Mouse (Mus musculus) CH12.LX (cell line): Measurements from ENCODE around the gene Tulp2. TPM values are rescaled to one million over a fixed set of nuclear protein-coding genes. Genes with fewer than 3 reads are reported as not detected.

ENCODE experiments used
- DNase-seq: peaks from one replicate; pipeline ENCODE4 v3.0.0-alpha.2; 2013; ENCODE audit errors: extremely low read depth
- H3K27ac ChIP-seq: 2 replicates; pipeline ENCODE4 v1.5.1; 2012; ENCODE audit warnings: low read depth, mild to moderate bottlenecking, control low read depth, moderate library complexity; ENCODE audit not compliant: insufficient read depth
- H3K27me3 ChIP-seq: replicated peaks from 2 replicates; pipeline ENCODE3; 2012; ENCODE audit warnings: inconsistent platforms
- H3K36me3 ChIP-seq, 2 experiments: replicated peaks in 1 of 2; 2 replicates each; pipeline versions ENCODE3 to v1.6.1; 2012; ENCODE audit warnings: inconsistent platforms in 1 of 2, low read length in 1 of 2, mild to moderate bottlenecking in 1 of 2, mixed read lengths in 1 of 2, moderate library complexity in 1 of 2; ENCODE audit not compliant: control insufficient read depth in 1 of 2, insufficient read depth in 1 of 2
- H3K4me1 ChIP-seq, 2 experiments: 2 replicates each; pipeline ENCODE4 v1.6.1; 2012; ENCODE audit warnings: inconsistent platforms in 1 of 2, moderate library complexity in 1 of 2; ENCODE audit not compliant: insufficient read depth in 2 of 2, control insufficient read depth in 1 of 2
- H3K4me2 ChIP-seq: 2 replicates; pipeline ENCODE4 v1.6.1; 2012; ENCODE audit warnings: low read depth, mild to moderate bottlenecking, control low read depth; ENCODE audit not compliant: poor library complexity, insufficient read depth, severe bottlenecking
- H3K4me3 ChIP-seq, 3 experiments: fragments of 150-350 bp in 1 of 3; sonication (generic) in 1 of 3; replicated peaks in 1 of 3; 2 replicates each; pipeline versions ENCODE3 to v1.5.1; 2011 to 2012; ENCODE audit warnings: low read depth in 2 of 3, low read length in 2 of 3, mild to moderate bottlenecking in 2 of 3, moderate library complexity in 2 of 3, control low read depth in 1 of 3, improper control_type of control experiment in 1 of 3, inconsistent platforms in 1 of 3, mixed read lengths in 1 of 3; ENCODE audit not compliant: poor library complexity in 1 of 3
- H3K79me2 ChIP-seq: replicated peaks from 2 replicates; pipeline ENCODE4 v1.6.1; 2012; ENCODE audit warnings: mild to moderate bottlenecking, moderate library complexity; ENCODE audit not compliant: control insufficient read depth, poor library complexity, insufficient read depth, severe bottlenecking; ENCODE audit errors: extremely low read depth
- H3K9ac ChIP-seq: 2 replicates; pipeline ENCODE4 v1.6.1; 2012; ENCODE audit warnings: low read depth, mild to moderate bottlenecking, control low read depth, moderate library complexity; ENCODE audit not compliant: insufficient read depth
- H3K9me3 ChIP-seq: replicated peaks from 2 replicates; pipeline ENCODE3; 2012; ENCODE audit warnings: low read length, inconsistent platforms, mixed read lengths
- BHLHE40 ChIP-seq: IDR thresholded peaks from 2 replicates; pipeline ENCODE4 v1.6.1; 2011; ENCODE audit warnings: mild to moderate bottlenecking, low read depth, low read length, improper control_type of control experiment
- CHD1 ChIP-seq: IDR thresholded peaks from 2 replicates; pipeline ENCODE4 v1.6.1; 2012; ENCODE audit warnings: low read depth, low read length, improper control_type of control experiment, inconsistent platforms
- CHD2 ChIP-seq: IDR thresholded peaks from 2 replicates; pipeline ENCODE4 v1.6.1; 2011; ENCODE audit warnings: low read length, improper control_type of control experiment
- CTCF ChIP-seq, 2 experiments: IDR thresholded peaks in 1 of 2; conservative IDR thresholded peaks in 1 of 2; 2 replicates each; pipeline ENCODE4 v1.5.1; 2011 to 2012; ENCODE audit warnings: low read depth in 2 of 2, low read length in 2 of 2, improper control_type of control experiment in 1 of 2, inconsistent platforms in 1 of 2, mild to moderate bottlenecking in 1 of 2, moderate library complexity in 1 of 2
- E2F4 ChIP-seq: IDR thresholded peaks from 2 replicates; pipeline ENCODE4 v1.6.1; 2011; ENCODE audit warnings: low read depth, low read length, improper control_type of control experiment; ENCODE audit not compliant: insufficient replicate concordance
- ELF1 ChIP-seq: IDR thresholded peaks from 2 replicates; pipeline ENCODE4 v1.6.1; 2014; ENCODE audit warnings: low read depth, mild to moderate bottlenecking, inconsistent platforms, low read length, improper control_type of control experiment
- EP300 ChIP-seq: IDR thresholded peaks from 2 replicates; pipeline ENCODE4 v1.6.1; 2011; ENCODE audit warnings: low read length, improper control_type of control experiment
- ETS1 ChIP-seq: conservative IDR thresholded peaks from 2 replicates; pipeline ENCODE4 v1.6.1; 2012; ENCODE audit warnings: low read depth, mild to moderate bottlenecking, inconsistent platforms, low read length, improper control_type of control experiment, moderate library complexity
- GABPA ChIP-seq: IDR thresholded peaks from 2 replicates; pipeline ENCODE4 v1.6.1; 2012; ENCODE audit warnings: low read depth, low read length, improper control_type of control experiment, inconsistent platforms; ENCODE audit not compliant: insufficient replicate concordance
- HCFC1 ChIP-seq: IDR thresholded peaks from 2 replicates; pipeline ENCODE4 v1.6.1; 2012; ENCODE audit warnings: low read depth, mild to moderate bottlenecking, inconsistent platforms, low read length, improper control_type of control experiment
- IRF4 ChIP-seq: IDR thresholded peaks from 2 replicates; pipeline ENCODE4 v1.6.1; 2014; ENCODE audit warnings: low read depth, mild to moderate bottlenecking, inconsistent platforms, low read length, improper control_type of control experiment
- JUN ChIP-seq: IDR thresholded peaks from 2 replicates; pipeline ENCODE4 v1.6.1; 2011; ENCODE audit warnings: low read depth, mild to moderate bottlenecking, low read length, improper control_type of control experiment, moderate library complexity; ENCODE audit not compliant: insufficient read depth
- JUND ChIP-seq: conservative IDR thresholded peaks from 2 replicates; pipeline ENCODE4 v1.6.1; 2011; ENCODE audit warnings: low read depth, low read length, improper control_type of control experiment
- KAT2A ChIP-seq: IDR thresholded peaks from 2 replicates; pipeline ENCODE4 v1.6.1; 2012; ENCODE audit warnings: low read length, improper control_type of control experiment, inconsistent platforms; ENCODE audit not compliant: insufficient replicate concordance
- MAFK ChIP-seq: IDR thresholded peaks from 2 replicates; pipeline ENCODE4 v1.6.1; 2011; ENCODE audit warnings: low read length, improper control_type of control experiment; ENCODE audit not compliant: insufficient replicate concordance
- MAX ChIP-seq: IDR thresholded peaks from 2 replicates; pipeline ENCODE4 v1.6.1; 2011; ENCODE audit warnings: low read length, improper control_type of control experiment
- MAZ ChIP-seq: IDR thresholded peaks from 2 replicates; pipeline ENCODE4 v1.6.1; 2012; ENCODE audit warnings: low read depth, mild to moderate bottlenecking, inconsistent platforms, low read length, improper control_type of control experiment, moderate library complexity
- MEF2A ChIP-seq: IDR thresholded peaks from 2 replicates; pipeline ENCODE4 v1.6.1; 2014; ENCODE audit warnings: low read depth, mild to moderate bottlenecking, inconsistent platforms, low read length, improper control_type of control experiment, borderline replicate concordance
- MXI1 ChIP-seq: IDR thresholded peaks from 2 replicates; pipeline ENCODE4 v1.6.1; 2011; ENCODE audit warnings: mild to moderate bottlenecking, low read depth, low read length, improper control_type of control experiment
- MYC ChIP-seq: IDR thresholded peaks from 2 replicates; pipeline ENCODE4 v1.6.1; 2011; ENCODE audit warnings: low read depth, mild to moderate bottlenecking, improper control_type of control experiment, low read length
- NELFE ChIP-seq: IDR thresholded peaks from 2 replicates; pipeline ENCODE4 v1.6.1; 2011; ENCODE audit warnings: low read depth, low read length, improper control_type of control experiment
- NRF1 ChIP-seq: IDR thresholded peaks from 2 replicates; pipeline ENCODE4 v1.6.1; 2014; ENCODE audit warnings: low read depth, mild to moderate bottlenecking, inconsistent platforms, low read length, improper control_type of control experiment, moderate library complexity
- PAX5 ChIP-seq: IDR thresholded peaks from 2 replicates; pipeline ENCODE4 v1.6.1; 2012; ENCODE audit warnings: low read length, inconsistent platforms, mixed read lengths
- POLR2A ChIP-seq: IDR thresholded peaks from 2 replicates; pipeline ENCODE4 v1.6.1; 2011; ENCODE audit warnings: low read depth, mild to moderate bottlenecking, improper control_type of control experiment, low read length
- POLR2AphosphoS2 ChIP-seq: IDR thresholded peaks from 2 replicates; pipeline ENCODE4 v1.6.1; 2011; ENCODE audit warnings: low read depth, low read length, improper control_type of control experiment
- RAD21 ChIP-seq: IDR thresholded peaks from 2 replicates; pipeline ENCODE4 v1.6.1; 2011; ENCODE audit warnings: low read depth, mild to moderate bottlenecking, low read length, improper control_type of control experiment, moderate library complexity
- RCOR1 ChIP-seq: conservative IDR thresholded peaks from 2 replicates; pipeline ENCODE4 v1.6.1; 2012; ENCODE audit warnings: low read depth, mild to moderate bottlenecking, inconsistent platforms, low read length, improper control_type of control experiment
- SIN3A ChIP-seq: IDR thresholded peaks from 2 replicates; pipeline ENCODE4 v1.6.1; 2012; ENCODE audit warnings: low read length, improper control_type of control experiment, inconsistent platforms
- SMC3 ChIP-seq: IDR thresholded peaks from 2 replicates; pipeline ENCODE4 v1.6.1; 2011; ENCODE audit warnings: low read depth, low read length, improper control_type of control experiment
- TBP ChIP-seq: conservative IDR thresholded peaks from 2 replicates; pipeline ENCODE4 v1.6.1; 2011; ENCODE audit warnings: low read depth, low read length, improper control_type of control experiment
- TCF12 ChIP-seq: IDR thresholded peaks from 2 replicates; pipeline ENCODE4 v1.6.1; 2014; ENCODE audit warnings: low read depth, mild to moderate bottlenecking, inconsistent platforms, low read length, improper control_type of control experiment
- UBTF ChIP-seq: IDR thresholded peaks from 2 replicates; pipeline ENCODE4 v1.6.1; 2012; ENCODE audit warnings: low read depth, mild to moderate bottlenecking, inconsistent platforms, low read length, improper control_type of control experiment, moderate library complexity
- USF1 ChIP-seq: IDR thresholded peaks from 2 replicates; pipeline ENCODE4 v1.6.1; 2014; ENCODE audit warnings: low read depth, mild to moderate bottlenecking, inconsistent platforms, low read length, improper control_type of control experiment
- USF2 ChIP-seq: conservative IDR thresholded peaks from 2 replicates; pipeline ENCODE4 v1.6.1; 2011; ENCODE audit warnings: low read depth, low read length, improper control_type of control experiment
- ZC3H11A ChIP-seq: IDR thresholded peaks from 2 replicates; pipeline ENCODE4 v1.6.1; 2012; ENCODE audit warnings: low read depth, mild to moderate bottlenecking, inconsistent platforms, low read length, improper control_type of control experiment
- ZKSCAN1 ChIP-seq: IDR thresholded peaks from 2 replicates; pipeline ENCODE4 v1.6.1; 2012; ENCODE audit warnings: low read depth, inconsistent platforms, low read length, improper control_type of control experiment, borderline replicate concordance
- ZMIZ1 ChIP-seq: IDR thresholded peaks from 2 replicates; pipeline ENCODE4 v1.6.1; 2012; ENCODE audit warnings: low read depth, mild to moderate bottlenecking, inconsistent platforms, low read length, improper control_type of control experiment
- ZNF384 ChIP-seq: IDR thresholded peaks from 2 replicates; pipeline ENCODE4 v1.6.1; 2012; ENCODE audit warnings: low read depth, low read length, improper control_type of control experiment, inconsistent platforms
- dilution Hi-C: fragments of 300-500 bp; cut with MboI; formaldehyde crosslinking; loops from 2 replicates; pipeline ENCODE4 v1.14.3; 2020; ENCODE audit warnings: low sequenced_read_pairs; ENCODE audit not compliant: extremely low pct_unique_long_range_greater_than_20kb, extremely low pct_ligation_motif_present
- in situ Hi-C: fragments of 300-500 bp; cut with MboI; formaldehyde crosslinking; loops from 3 replicates; pipeline ENCODE4 v1.14.3; 2019; ENCODE audit warnings: low sequenced_read_pairs, low pct_ligation_motif_present, low pct_unique_long_range_greater_than_20kb, mixed read lengths
- polyA plus RNA-seq: library from polyadenylated mRNA; unstranded; fragments of >175 nt; gene quantifications from 2 replicates; pipeline ENCODE4 v1.2.1, GENCODE M21; 2012; ENCODE audit warnings: low read depth; ENCODE audit not compliant: insufficient read length
- total RNA-seq, 2 experiments: library from RNA; depleted of rRNA; stranded (reverse); fragments of 300-350 nt in 1 of 2; fragments of >200 nt in 1 of 2; gene quantifications; 2 replicates each; pipeline ENCODE4 v1.2.3; 2012 to 2014

Tulp2 gene
- total and polyA plus RNA-seq, 3 experiments = 0.13 TPM; not detected in 2

DNA sequence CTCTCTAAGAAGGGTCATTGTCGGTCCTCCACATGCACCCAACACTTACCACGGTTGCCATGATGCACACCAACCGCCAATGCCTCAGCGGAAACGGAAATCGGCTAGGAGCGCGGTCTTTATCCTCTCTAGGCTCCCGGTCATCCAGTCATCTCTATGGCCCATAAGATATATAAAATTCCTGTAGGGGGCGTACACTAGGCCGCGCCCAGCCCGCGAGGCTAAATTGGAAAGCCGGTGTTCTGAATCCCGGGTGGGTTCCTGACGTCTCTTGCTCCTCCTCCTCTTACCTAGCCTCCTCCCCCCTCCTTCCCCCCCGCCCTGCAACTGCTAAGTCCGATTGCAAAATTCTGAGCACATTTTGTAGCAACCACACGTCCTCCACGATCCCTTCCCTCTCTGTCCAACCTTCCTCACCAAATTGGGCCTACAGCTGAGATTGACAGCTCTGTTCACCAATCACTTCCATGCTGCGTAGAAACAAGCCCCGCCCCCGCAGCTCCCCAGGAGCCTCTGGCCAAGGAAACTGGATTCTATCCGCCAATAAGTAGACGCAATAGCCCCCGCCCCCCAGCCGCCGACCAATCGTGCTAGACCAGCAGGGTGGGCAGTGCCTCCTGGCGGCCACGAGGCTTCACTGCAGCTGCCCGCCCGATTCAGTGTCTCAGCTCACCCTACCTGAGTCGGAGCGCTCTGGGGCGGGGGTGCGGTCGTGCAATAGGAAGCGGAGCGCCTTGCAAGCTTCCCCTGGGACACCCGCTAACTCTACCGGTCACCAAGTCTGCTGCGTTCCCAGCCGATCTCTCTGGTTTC, 47.3 kb upstream of the Tulp2 start, which contains the start of gene Gys1:
Gys1 (plus strand) TSS at position 642 of the 813 bp plus-strand sequence.
- Histone ChIP-seq H3K79me2 (peaks cover 32% of the 10 kb centered on the region), H3K4me2 (peak within 1 kb of the TSS; percentile 80), H3K36me3 (peaks cover 28 to 55% of the 10 kb centered on the region in 2 experiments), H3K4me3 (peak within 1 kb of the TSS; percentile 87 to 100 (median 95)), H3K27ac (peak within 1 kb of the TSS; percentile 58)
- dilution Hi-C loops = no loop called here
- DNase-seq = peak; percentile 100
- in situ Hi-C loops = no loop called here
- TF ChIP-seq ZMIZ1 (peak; percentile 60; the same call in 1 of the 2 replicates), IRF4 (peak; percentile 58), CTCF (conservative IDR thresholded peaks at IDR 0.05 in 1 of 2, IDR thresholded peaks at IDR 0.05 in 1 of 2; ENCODE audit: low read depth in 2 of 2, low read length in 2 of 2) (peak; percentile 25 to 92), SMC3 (peak; percentile 67), ZC3H11A (no peak), TCF12 (peak; percentile 82), EP300 (no peak), NELFE (peak; percentile 93), MYC (peak; percentile 95), CHD2 (peak; percentile 93), CHD1 (no peak), ZNF384 (0 out of 2 replicates have a peak, but pooled peaks have one; percentile 15), BHLHE40 (peak; percentile 5; the same call in 1 of the 2 replicates), GABPA (peak; percentile 58; the same call in 1 of the 2 replicates), E2F4 (no peak; the same call in 1 of the 2 replicates), PAX5 (no peak), MXI1 (peak; percentile 94), ETS1 (0 out of 2 replicates have a peak, but pooled peaks have one; percentile 17), KAT2A (peak; percentile 86), JUN (no peak), TBP (peak; percentile 90), ZKSCAN1 (no peak), MAFK (0 out of 2 replicates have a peak, but pooled peaks have one; percentile 11), MAZ (peak; percentile 64), RAD21 (peak; percentile 29), RCOR1 (no peak), HCFC1 (peak; percentile 92), JUND (0 out of 2 replicates have a peak, but pooled peaks have one; percentile 17), MAX (peak; percentile 88), POLR2AphosphoS2 (0 out of 2 replicates have a peak, but pooled peaks have one; percentile 48), NRF1 (peak; percentile 55; the same call in 1 of the 2 replicates), SIN3A (peak; percentile 98), USF1 (no peak), ELF1 (peak; percentile 71), MEF2A (peak; percentile 43), UBTF (peak; percentile 51; the same call in 1 of the 2 replicates), POLR2A (peak; percentile 87), USF2 (no peak)
- TF ChIP-seq, all 38 proteins: peak for 28
- Histone ChIP-seq H3K9ac (peak within 1 kb of the TSS; percentile 97), H3K9me3 (no peaks in the 10 kb centered on the region), H3K4me1 (peaks cover 10 to 62% of the 10 kb centered on the region in 2 experiments; a peak in 3 of 4 replicates), H3K27me3 (no peaks in the 10 kb centered on the region)
